11 mouse cellular contexts compared by ENCODE assay signal in the genomic region with DNA sequence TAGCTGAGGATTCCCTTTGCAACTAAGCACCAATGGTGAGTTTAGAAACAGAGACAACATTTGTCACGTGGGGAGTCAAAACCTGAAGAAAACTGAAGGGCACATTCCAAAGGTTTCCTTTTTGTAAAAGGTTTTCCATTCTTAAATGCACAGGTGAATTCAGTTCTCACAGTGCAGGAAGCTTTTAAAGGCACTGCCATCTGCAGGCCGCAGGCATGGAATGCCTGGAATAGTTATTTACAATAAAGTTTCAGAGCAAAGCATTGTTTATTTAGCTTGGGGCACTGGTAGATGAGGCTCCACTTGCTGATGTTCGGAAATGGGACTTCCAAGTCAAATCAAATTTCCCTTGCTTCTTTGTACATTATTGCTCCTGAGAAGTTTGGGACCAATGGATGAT. TPM values are rescaled to one million over a fixed set of nuclear protein-coding genes. Genes with fewer than 3 reads are reported as not detected.
DNase-seq lines count a peak whose midpoint lies in the region; ATAC-seq and TF ChIP-seq lines count a peak whose summit lies in the region.
"Had no signal": no experiment of that assay in that cellular context is flagged by ENCODE, and none has a peak within 500 bp of the region (broad histone marks: within the 10 kb centered on the region; RNA-seq: fewer than 3 reads in every experiment).

No protein-coding gene starts in this region.

- H3K4me1 ChIP-seq in cerebellum, adult 2 months (ENCODE audit: control insufficient read depth, insufficient read depth, low read length): peaks cover 11% of the 10 kb centered on the region; the same call in 1 of the 2 replicates
- peaks cover 41% of the 10 kb centered on the region for H3K4me1 ChIP-seq in hindbrain, embryonic 15.5 days (replicated peaks)
- peaks cover 15% of the 10 kb centered on the region for H3K4me1 ChIP-seq in lung, embryonic 16.5 days (replicated peaks; ENCODE audit: control insufficient read depth, insufficient read depth, low read length)

- no peaks in the 10 kb centered on the region for H3K27me3 ChIP-seq in cerebellum, adult 2 months (ENCODE audit: control insufficient read depth, insufficient read depth, low read length)
- H3K27me3 ChIP-seq in hindbrain, embryonic 15.5 days: no peaks in the 10 kb centered on the region
- no peaks in the 10 kb centered on the region for H3K27me3 ChIP-seq in lung, embryonic 16.5 days (ENCODE audit: control insufficient read depth, insufficient read depth, low read depth, low read length)

- no peak for ATAC-seq in hindbrain, embryonic 15.5 days (ENCODE audit: low FRiP score, low read depth)
- no peak for ATAC-seq in lung, embryonic 16.5 days (ENCODE audit: low read depth)
- no peak for ATAC-seq in erythroid progenitor cell, adult 5-6 weeks (replicated peaks; ENCODE audit: low FRiP score, poor library complexity, severe bottlenecking)

- 27% methylated on average over 3 of the region's 3 CpGs for WGBS in cerebellum, adult 2 months
- WGBS in hindbrain, embryonic 15.5 days: 38% methylated on average over 3 of the region's 3 CpGs
- WGBS in lung, embryonic 16.5 days: 32% methylated on average over 3 of the region's 3 CpGs

- no peaks in the 10 kb centered on the region for H3K9me3 ChIP-seq in hindbrain, embryonic 15.5 days
- H3K9me3 ChIP-seq in lung, embryonic 16.5 days (ENCODE audit: control insufficient read depth, low read length): no peaks in the 10 kb centered on the region

- TF ChIP-seq CTCF in cerebellum, adult 2 months (IDR thresholded peaks at IDR 0.05; ENCODE audit: borderline replicate concordance, insufficient read depth, low read depth, low read length): peak; percentile 46

- TF ChIP-seq POLR2A in cerebellum, adult 2 months (IDR thresholded peaks at IDR 0.05; ENCODE audit: borderline replicate concordance, insufficient read depth, low read length): no peak

- H3K4me2 ChIP-seq in hindbrain, embryonic 15.5 days: peak overlapping the region; percentile 60
- H3K4me2 ChIP-seq in lung, embryonic 16.5 days (ENCODE audit: low read depth, low read length): peak overlapping the region; percentile 85; the same call in 1 of the 2 replicates

- no peak overlapping the region for H3K4me3 ChIP-seq in cerebellum, adult 2 months (replicated peaks; ENCODE audit: insufficient read depth, low read depth, low read length)
- H3K4me3 ChIP-seq in hindbrain, embryonic 15.5 days: peak overlapping the region; percentile 87
- no peak overlapping the region for H3K4me3 ChIP-seq in lung, embryonic 16.5 days (ENCODE audit: low read length)

- no peak overlapping the region for H3K9ac ChIP-seq in hindbrain, embryonic 15.5 days
- no peak overlapping the region for H3K9ac ChIP-seq in lung, embryonic 16.5 days (ENCODE audit: low read length)

- peak in 1 of 2 experiments; percentile 27 for DNase-seq in cerebellum, adult 2 months
- DNase-seq in cerebellum, adult 9-11 months: no peak
- peak; percentile 22 for DNase-seq in MN1 (ENCODE audit: low spot score)
- no peak for DNase-seq in ovary, adult 18-20 months (ENCODE audit: low spot score)
- DNase-seq in spleen, postnatal 36 days (ENCODE audit: low spot score in 2 of 2): no peak

- no peaks in the 10 kb centered on the region for H3K36me3 ChIP-seq in hindbrain, embryonic 15.5 days
- no peaks in the 10 kb centered on the region for H3K36me3 ChIP-seq in lung, embryonic 16.5 days (ENCODE audit: control insufficient read depth, insufficient read depth, low read length)

- no peak overlapping the region for H3K27ac ChIP-seq in cerebellum, adult 2 months (ENCODE audit: insufficient read depth, low read length)
- H3K27ac ChIP-seq in hindbrain, embryonic 15.5 days (replicated peaks): no peak overlapping the region; the same call in 1 of the 2 replicates
- H3K27ac ChIP-seq in lung, embryonic 16.5 days (ENCODE audit: low read length): no peak overlapping the region

RNA-seq across cellular contexts. Expression of a gene that starts 2.1 kb away (rescaled TPM):
- polyA plus RNA-seq in cerebellum, adult 2 months (2012; rRNA removed): 54.9 and 56.7 TPM in 2 replicates
- polyA plus RNA-seq in hindbrain, embryonic 15.5 days (2015; fragmentation: Nextera tagmentation; extraction: Ambion mirVana): 95.1 and 99.3 TPM in 2 replicates
- polyA plus RNA-seq in lung, embryonic 16.5 days (2015; fragmentation: Nextera tagmentation; extraction: Ambion mirVana): 64.3 and 64.4 TPM in 2 replicates
- total RNA-seq in erythroid progenitor cell, adult 5-6 weeks (2015; ENCODE audit: low replicate concordance): 8.4 and 9.0 TPM in 2 replicates
- 13.5 and 20.0 TPM in 2 replicates for total RNA-seq in erythroid progenitor cell, adult 5-6 weeks (2017; ENCODE audit: low replicate concordance)

RNA-seq across cellular contexts. Expression of a gene that starts 22.9 kb away (rescaled TPM):
- polyA plus RNA-seq in cerebellum, adult 2 months (2012; rRNA removed): 2.1 TPM in 2 replicates
- polyA plus RNA-seq in hindbrain, embryonic 15.5 days (2015; fragmentation: Nextera tagmentation; extraction: Ambion mirVana): 5.6 and 6.9 TPM in 2 replicates
- 41.7 and 41.9 TPM in 2 replicates for polyA plus RNA-seq in lung, embryonic 16.5 days (2015; fragmentation: Nextera tagmentation; extraction: Ambion mirVana)
- 5.0 TPM in 1 of 2 replicates, not detected in the other for total RNA-seq in erythroid progenitor cell, adult 5-6 weeks (2015; ENCODE audit: low replicate concordance)
- 0.08 and 3.6 TPM in 2 replicates for total RNA-seq in erythroid progenitor cell, adult 5-6 weeks (2017; ENCODE audit: low replicate concordance)

RNA-seq across cellular contexts. Expression of a gene that starts 58.0 kb away (rescaled TPM):
- not detected in 2 replicates for polyA plus RNA-seq in cerebellum, adult 2 months (2012; rRNA removed)
- not detected in 2 replicates for polyA plus RNA-seq in hindbrain, embryonic 15.5 days (2015; fragmentation: Nextera tagmentation; extraction: Ambion mirVana)
- polyA plus RNA-seq in lung, embryonic 16.5 days (2015; fragmentation: Nextera tagmentation; extraction: Ambion mirVana): not detected in 2 replicates
- total RNA-seq in erythroid progenitor cell, adult 5-6 weeks (2015; ENCODE audit: low replicate concordance): not detected in 2 replicates
- total RNA-seq in erythroid progenitor cell, adult 5-6 weeks (2017; ENCODE audit: low replicate concordance): not detected in 2 replicates
- polyA plus RNA-seq: C2C12; heart, embryonic 14.5 days; myocyte had no signal
